Mouse (Mus musculus): ENCODE measurements around the gene Dab2ip.

DNA sequence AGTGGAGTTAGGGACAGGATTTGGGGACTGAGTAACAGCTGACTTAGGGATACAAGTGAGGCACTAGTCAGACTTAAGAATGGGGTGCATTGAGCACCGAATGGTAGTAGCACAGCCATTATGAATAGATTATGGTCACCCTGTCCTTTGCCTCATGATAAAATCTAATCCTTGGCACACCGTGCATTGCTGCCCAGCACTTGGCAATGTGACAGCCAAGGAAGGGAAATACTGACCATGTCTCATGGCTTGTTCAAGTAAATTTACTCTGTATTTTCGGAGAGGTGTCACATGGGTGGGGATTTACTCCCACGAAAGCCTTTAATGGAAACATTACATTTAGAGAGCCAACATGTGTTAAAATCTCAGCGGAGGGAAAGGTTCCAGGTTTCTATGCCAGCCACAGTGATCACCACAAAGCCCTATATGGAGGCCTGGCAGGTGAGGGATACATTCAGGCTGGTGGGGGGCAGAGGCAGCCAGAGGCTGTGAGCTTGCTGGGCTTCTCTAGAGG is 129.5 kb downstream of the Dab2ip start:
- TF ChIP-seq NRF1 (IDR thresholded peaks at IDR 0.05; ENCODE audit: low read depth, low read length): no peak
- no peak for TF ChIP-seq MXI1 (IDR thresholded peaks at IDR 0.05; ENCODE audit: low read depth, low read length)
- no peak for TF ChIP-seq ZC3H11A (IDR thresholded peaks at IDR 0.05; ENCODE audit: low read depth, low read length)
- TF ChIP-seq POLR2A (IDR thresholded peaks at IDR 0.05; ENCODE audit: low read depth, low read length): no peak
- no peak for TF ChIP-seq CTCF (conservative IDR thresholded peaks at IDR 0.05 in 1 of 2, IDR thresholded peaks at IDR 0.05 in 1 of 2; ENCODE audit: low read depth in 2 of 2, low read length in 2 of 2)
- no peak for TF ChIP-seq BHLHE40 (IDR thresholded peaks at IDR 0.05; ENCODE audit: low read depth, low read length)
- TF ChIP-seq E2F4 (IDR thresholded peaks at IDR 0.05; ENCODE audit: insufficient replicate concordance, low read depth, low read length): no peak
